12 mouse cellular contexts compared by ENCODE assay signal in the genomic region with DNA sequence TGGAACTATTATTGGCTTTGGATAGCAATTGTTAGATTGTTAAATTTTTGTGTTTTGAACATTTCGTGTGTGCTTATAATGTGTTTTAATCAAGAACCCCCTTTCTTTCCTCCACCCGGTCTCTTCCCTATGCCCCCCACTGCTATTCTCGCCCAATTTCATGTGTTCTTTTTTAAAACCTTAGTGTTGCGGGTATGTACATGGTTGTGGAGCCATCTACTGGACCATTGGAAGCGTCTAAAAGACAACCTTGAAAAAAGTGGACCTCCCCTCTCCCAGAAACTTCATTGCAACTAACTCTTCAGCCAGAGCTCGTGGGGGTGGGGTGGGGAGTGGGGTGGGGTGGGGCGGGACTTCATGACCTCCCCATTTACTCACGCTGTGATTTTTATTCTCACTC.
DNase-seq lines count a peak whose midpoint lies in the region; ATAC-seq and TF ChIP-seq lines count a peak whose summit lies in the region.
"Had no signal": no experiment of that assay in that cellular context is flagged by ENCODE, and none has a peak within 500 bp of the region (broad histone marks: within the 10 kb centered on the region; RNA-seq: fewer than 3 reads in every experiment).

No protein-coding gene starts in this region.

- no peak overlapping the region for H3K9ac ChIP-seq in heart, postnatal 0 days (replicated peaks; ENCODE audit: low read depth, low read length)
- H3K9ac ChIP-seq: neural tube, embryonic 12.5 days had no signal

- DNase-seq in heart, postnatal 0 days (ENCODE audit: low spot score), result peak; percentile 50
- DNase-seq in heart, postnatal 4 days, result no peak
- peak; percentile 48 for DNase-seq in 3134 (ENCODE audit: extremely low read depth, insufficient read length, low spot score)
- DNase-seq in Patski (ENCODE audit: low read depth, low spot score), result no peak
- peak; percentile 13 for DNase-seq in kidney, postnatal 10 days
- DNase-seq in embryonic facial prominence, embryonic 10.5 days (ENCODE audit: low spot score), result no peak
- DNase-seq in right cerebral cortex, adult 2 months (ENCODE audit: low spot score in 2 of 2), result no peak
- DNase-seq: cerebellum, adult 9-11 months had no signal

- ATAC-seq in heart, postnatal 0 days (ENCODE audit: insufficient read depth, low read depth), result peak; percentile 68
- ATAC-seq in Patski, result no peak
- ATAC-seq in monocyte, adult 5-6 weeks (replicated peaks; ENCODE audit: insufficient number of reproducible peaks, low FRiP score, low TSS enrichment, poor library complexity, severe bottlenecking), result no peak

- H3K36me3 ChIP-seq in heart, postnatal 0 days (replicated peaks; ENCODE audit: control insufficient read depth, insufficient read depth, low read length), result no peaks in the 10 kb centered on the region
- no peaks in the 10 kb centered on the region for H3K36me3 ChIP-seq in embryonic facial prominence, embryonic 10.5 days (replicated peaks)
- H3K36me3 ChIP-seq: G1E; hindbrain, embryonic 10.5 days; neural tube, embryonic 12.5 days had no signal

- TF ChIP-seq CTCF in heart, postnatal 0 days (IDR thresholded peaks at IDR 0.05; ENCODE audit: low read depth), result peak; percentile 63
- TF ChIP-seq CTCF in Patski (IDR thresholded peaks at IDR 0.05), result peak; percentile 47

- no peak overlapping the region for H3K4me3 ChIP-seq in heart, postnatal 0 days (ENCODE audit: low read depth, low read length)
- no peak overlapping the region for H3K4me3 ChIP-seq in embryonic facial prominence, embryonic 10.5 days
- H3K4me3 ChIP-seq: hindbrain, embryonic 10.5 days; neural tube, embryonic 12.5 days had no signal

- CTCF ChIA-PET in Patski (lab: Charles Lee), result interaction anchor here (0.6 to 1.8 kb wide), 4 partner anchors 15 to 173 kb away, joined by 3 to 4 read pairs (median 4); a partner anchor contains a TSS

- 44% methylated on average over 8 of the region's 8 CpGs for WGBS in heart, postnatal 0 days
- WGBS in embryonic facial prominence, embryonic 10.5 days, result 73% methylated on average over 8 of the region's 8 CpGs

- H3K27ac ChIP-seq in heart, postnatal 0 days (ENCODE audit: low read depth), result no peak overlapping the region
- no peak overlapping the region for H3K27ac ChIP-seq in embryonic facial prominence, embryonic 10.5 days (replicated peaks)
- H3K27ac ChIP-seq: hindbrain, embryonic 10.5 days; neural tube, embryonic 12.5 days had no signal

- no peak for TF ChIP-seq EP300 in heart, postnatal 0 days (IDR thresholded peaks at IDR 0.05; ENCODE audit: low read depth)

- in situ Hi-C loops in Patski (cut with MboI; ENCODE audit: low pct_unique_long_range_greater_than_20kb), result no loop called here

- H3K4me2 ChIP-seq in heart, postnatal 0 days (ENCODE audit: low read depth, low read length), result no peak overlapping the region
- H3K4me2 ChIP-seq: neural tube, embryonic 12.5 days had no signal

- H3K4me1 ChIP-seq in heart, postnatal 0 days (ENCODE audit: control insufficient read depth, insufficient read depth), result 0 out of 2 replicates have a peak, but pooled peaks cover 6% of the 10 kb centered on the region
- H3K4me1 ChIP-seq in embryonic facial prominence, embryonic 10.5 days, result peaks cover 13% of the 10 kb centered on the region
- H3K4me1 ChIP-seq: hindbrain, embryonic 10.5 days; neural tube, embryonic 12.5 days had no signal

- H3K9me3 ChIP-seq in heart, postnatal 0 days (replicated peaks; ENCODE audit: control insufficient read depth, low read length), result no peaks in the 10 kb centered on the region
- H3K9me3 ChIP-seq in embryonic facial prominence, embryonic 10.5 days, result no peaks in the 10 kb centered on the region
- H3K9me3 ChIP-seq: G1E; hindbrain, embryonic 10.5 days; neural tube, embryonic 12.5 days had no signal

- H3K27me3 ChIP-seq in heart, postnatal 0 days (ENCODE audit: control insufficient read depth, insufficient read depth, low read length), result no peaks in the 10 kb centered on the region
- no peaks in the 10 kb centered on the region for H3K27me3 ChIP-seq in Patski
- H3K27me3 ChIP-seq in embryonic facial prominence, embryonic 10.5 days (replicated peaks; ENCODE audit: low read depth, poor library complexity, severe bottlenecking), result no peaks in the 10 kb centered on the region
- H3K27me3 ChIP-seq: neural tube, embryonic 12.5 days had no signal

- POLR2A ChIA-PET in Patski (lab: Charles Lee), result interaction anchor here (0.7 kb wide), 1 partner anchor 163 kb away, joined by 5 read pairs; no protein-coding TSS in a partner anchor

Comparison
In these comparisons a context has a peak if more than half of its experiments do, and no peak if none do; other contexts are left out.
1. DNase-seq: peak in heart, postnatal 0 days (single experiment), 3134 (single experiment) and kidney, postnatal 10 days (single experiment); none in heart, postnatal 4 days (single experiment), Patski (single experiment), embryonic facial prominence, embryonic 10.5 days (single experiment) and right cerebral cortex, adult 2 months (0 of 2).